Mouse (Mus musculus): ENCODE data around the gene Adamts16.
"Not testable (repeated sequence)": the region's sequence is repeated elsewhere in the genome, so short reads cannot be mapped to it uniquely, and the experiment has no call there.

The Adamts16 gene

GRCm38 (mm10) chr13:70841421-70841904 lies at the start of gene Adamts16:
TSS of gene Adamts16 (minus strand) at chr13:70841811.
- in situ Hi-C loops (cut with MboI), result no loop called here

- in situ Hi-C loops (cut with MboI), result no loop called here
Measured at GRCm38 (mm10) chr13:70887136-70887535, 45.5 kb upstream of the Adamts16 start.

GRCm38 (mm10) chr13:70885006-70885405 lies 43.4 kb upstream of the Adamts16 start:
- in situ Hi-C loops (cut with MboI), result no loop called here

- in situ Hi-C loops (cut with MboI), result no loop called here
Measured at GRCm38 (mm10) chr13:70883891-70884890, 42.6 kb upstream of the Adamts16 start.

GRCm38 (mm10) chr13:70879971-70880370 lies 38.4 kb upstream of the Adamts16 start:
- in situ Hi-C loops (cut with MboI), result not testable (repeated sequence)

- in situ Hi-C loops (cut with MboI), result no loop called here
Measured at GRCm38 (mm10) chr13:70877550-70877913, 35.9 kb upstream of the Adamts16 start.

- in situ Hi-C loops (cut with MboI), result no loop called here
Measured at GRCm38 (mm10) chr13:70876648-70877549, 35.3 kb upstream of the Adamts16 start.

- in situ Hi-C loops (cut with MboI), result no loop called here
Measured at GRCm38 (mm10) chr13:70875411-70875949, 33.9 kb upstream of the Adamts16 start.

- in situ Hi-C loops (cut with MboI), result no loop called here
Measured at GRCm38 (mm10) chr13:70874741-70875140, 33.1 kb upstream of the Adamts16 start.

- in situ Hi-C loops (cut with MboI), result not testable (repeated sequence)
Measured at GRCm38 (mm10) chr13:70873851-70874250, 32.2 kb upstream of the Adamts16 start.

- in situ Hi-C loops (cut with MboI), result no loop called here
Measured at GRCm38 (mm10) chr13:70871049-70871448, 29.4 kb upstream of the Adamts16 start.

- in situ Hi-C loops (cut with MboI), result no loop called here
Measured at GRCm38 (mm10) chr13:70866971-70867625, 25.5 kb upstream of the Adamts16 start.

GRCm38 (mm10) chr13:70865867-70866266 lies 24.3 kb upstream of the Adamts16 start:
- in situ Hi-C loops (cut with MboI), result no loop called here

GRCm38 (mm10) chr13:70862162-70862908 lies 20.7 kb upstream of the Adamts16 start:
- in situ Hi-C loops (cut with MboI), result no loop called here

GRCm38 (mm10) chr13:70853601-70854000 lies 12.0 kb upstream of the Adamts16 start:
- in situ Hi-C loops (cut with MboI), result no loop called here

- in situ Hi-C loops (cut with MboI), result no loop called here
Measured at GRCm38 (mm10) chr13:70846933-70847332, 5.3 kb upstream of the Adamts16 start.

- in situ Hi-C loops (cut with MboI), result no loop called here
Measured at GRCm38 (mm10) chr13:70845526-70845925, 3.9 kb upstream of the Adamts16 start.

- in situ Hi-C loops (cut with MboI), result no loop called here
Measured at GRCm38 (mm10) chr13:70842126-70842525, 515 bp upstream of the Adamts16 start.

- in situ Hi-C loops (cut with MboI), result no loop called here
Measured at GRCm38 (mm10) chr13:70840161-70840560, 1.4 kb downstream of the Adamts16 start.

GRCm38 (mm10) chr13:70837571-70837970 lies 4.0 kb downstream of the Adamts16 start:
- in situ Hi-C loops (cut with MboI), result no loop called here

- in situ Hi-C loops (cut with MboI), result no loop called here
Measured at GRCm38 (mm10) chr13:70836246-70836645, 5.4 kb downstream of the Adamts16 start.
